Mouse (Mus musculus) layer of hippocampus, adult 9-11 months (tissue): ENCODE data around the gene Slc27a5.
A peak's percentile ranks its signal among the peaks of the same experiment; 100 is the strongest.

Experiments used
- DNase-seq: peaks from one replicate; pipeline ENCODE4 v3.0.0; 2022

Gene Slc27a5

GRCm38 (mm10) chr7:12998053-12998452, at the start of gene Slc27a5:
Slc27a5 (minus strand) TSS chr7:12998192.
- no peak for DNase-seq

DNA sequence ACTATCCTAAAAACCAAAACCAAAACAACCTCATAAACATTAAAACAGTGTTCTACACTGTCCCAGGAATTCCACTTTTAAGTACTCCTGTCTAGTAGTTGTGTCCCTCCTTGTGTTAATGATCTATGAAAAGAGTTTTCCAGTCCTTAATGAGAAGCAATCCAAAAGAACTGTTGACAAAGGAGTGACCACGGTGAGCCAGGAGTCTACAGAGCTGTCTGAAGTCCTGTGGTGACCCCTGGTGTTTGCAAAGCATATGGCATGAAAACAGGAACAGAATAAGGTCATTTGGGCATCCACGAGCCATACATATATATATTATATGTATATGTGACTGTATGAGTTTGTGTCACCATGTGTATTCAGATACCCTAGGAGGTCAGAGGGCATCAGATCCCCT, 48.1 kb upstream of the Slc27a5 start:
- DNase-seq, result peak; percentile 37

DNA sequence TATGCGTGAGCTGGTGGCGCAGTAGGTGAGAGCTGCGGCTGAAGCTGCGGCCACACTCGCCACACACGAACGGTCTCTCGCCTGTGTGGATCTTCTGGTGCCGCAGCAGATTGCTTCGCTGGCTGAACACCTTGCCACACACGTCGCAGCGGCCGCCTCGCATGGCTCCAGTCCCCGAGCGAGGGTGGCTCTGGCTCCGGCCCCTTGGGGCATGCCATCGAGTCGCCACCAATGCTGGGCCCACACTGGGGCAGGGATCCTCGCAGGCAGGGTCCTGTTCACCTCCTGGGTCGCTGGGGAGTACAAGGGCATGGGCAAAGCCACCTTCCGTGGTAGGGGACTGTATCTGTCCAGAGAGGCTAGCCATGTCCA, 46.2 kb upstream of the Slc27a5 start:
- peak; percentile 11 for DNase-seq

- DNase-seq, result peak; percentile 42
Observed at GRCm38 (mm10) chr7:13043445-13044253, 45.7 kb upstream of the Slc27a5 start.

DNA sequence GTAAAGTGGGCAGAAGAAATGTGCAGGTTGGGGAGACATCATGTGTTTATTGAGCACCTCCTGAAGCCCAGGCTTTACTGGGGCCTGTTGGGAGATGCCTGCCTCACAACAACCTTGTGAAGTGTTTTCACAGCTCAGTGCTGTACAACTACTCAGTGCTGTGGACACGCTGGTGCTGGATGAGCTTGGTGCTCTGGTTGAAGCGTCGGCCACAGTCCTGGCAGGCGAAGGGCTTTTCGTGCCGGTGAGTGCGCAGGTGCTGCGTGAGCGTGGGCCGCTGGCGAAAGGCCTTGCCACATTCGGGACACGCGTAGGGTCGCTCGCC, 45.1 kb upstream of the Slc27a5 start:
- DNase-seq, result no peak

GRCm38 (mm10) chr7:13042511-13042910, 44.5 kb upstream of the Slc27a5 start:
- no peak for DNase-seq

DNA sequence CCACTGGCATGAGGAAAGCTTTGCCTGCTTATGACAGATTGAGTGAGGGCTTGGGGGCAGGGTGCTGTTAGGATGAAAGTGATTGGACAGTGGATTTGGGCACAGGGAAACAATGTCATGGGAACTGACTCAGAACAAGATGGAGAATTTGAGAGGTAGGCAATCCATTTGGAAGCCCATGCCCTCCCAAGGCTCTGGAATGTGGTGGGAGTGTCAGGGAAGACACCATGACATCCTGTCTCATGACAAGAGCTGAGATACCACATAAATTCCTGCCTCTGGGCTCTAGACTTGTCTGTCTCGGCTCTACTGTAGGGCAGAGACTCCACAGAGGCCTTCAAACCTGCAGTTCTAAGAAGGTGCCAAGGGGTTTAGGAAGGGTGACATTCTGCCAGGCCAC, 43.3 kb upstream of the Slc27a5 start:
- no peak for DNase-seq

DNA sequence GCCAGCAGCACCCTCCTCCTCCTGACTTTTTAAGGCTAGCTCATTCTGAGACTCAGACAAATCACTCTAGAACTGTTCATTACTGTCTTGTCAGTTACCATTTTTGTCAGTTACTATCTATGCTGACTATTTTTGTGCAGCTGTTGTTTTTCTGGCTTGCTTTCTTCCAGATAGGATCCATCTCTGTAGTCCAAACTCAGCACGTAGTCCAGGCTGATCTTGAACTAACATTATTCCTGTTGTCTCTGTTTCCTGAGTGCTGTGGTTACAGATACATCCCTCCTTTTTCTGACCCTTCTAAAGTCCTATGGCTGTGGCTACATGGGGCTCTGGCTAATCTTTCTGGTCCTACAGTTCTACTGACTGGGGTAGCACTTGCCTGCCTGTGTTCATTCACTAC, 41.2 kb upstream of the Slc27a5 start:
- DNase-seq, result no peak

DNA sequence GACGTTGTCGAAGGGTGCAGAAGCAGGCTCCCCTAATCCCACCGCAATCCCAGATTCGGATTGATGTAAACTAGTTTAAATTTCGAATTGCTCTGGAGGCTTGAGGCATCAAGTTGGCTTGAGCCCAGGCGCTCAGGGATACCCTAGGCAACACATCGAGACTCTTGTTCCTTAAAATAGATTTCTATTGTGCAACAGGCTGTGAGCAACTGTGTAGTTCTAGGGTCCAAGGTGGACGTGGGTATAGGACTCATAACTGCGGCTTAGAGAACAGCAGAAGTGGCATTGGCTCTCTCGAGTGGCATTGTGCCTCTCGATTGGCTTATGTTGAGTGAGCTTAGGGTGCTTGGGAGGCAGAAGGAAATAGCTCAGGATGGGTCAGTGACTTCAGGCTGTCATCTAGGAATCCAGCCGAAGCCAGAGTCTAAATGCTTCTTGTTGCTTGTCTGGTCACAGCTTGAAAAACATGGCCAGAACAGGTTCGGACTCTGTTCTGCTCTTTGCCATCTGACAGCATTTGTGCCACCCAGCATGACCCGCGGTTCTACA, 40.7 kb upstream of the Slc27a5 start:
- DNase-seq, result no peak

DNA sequence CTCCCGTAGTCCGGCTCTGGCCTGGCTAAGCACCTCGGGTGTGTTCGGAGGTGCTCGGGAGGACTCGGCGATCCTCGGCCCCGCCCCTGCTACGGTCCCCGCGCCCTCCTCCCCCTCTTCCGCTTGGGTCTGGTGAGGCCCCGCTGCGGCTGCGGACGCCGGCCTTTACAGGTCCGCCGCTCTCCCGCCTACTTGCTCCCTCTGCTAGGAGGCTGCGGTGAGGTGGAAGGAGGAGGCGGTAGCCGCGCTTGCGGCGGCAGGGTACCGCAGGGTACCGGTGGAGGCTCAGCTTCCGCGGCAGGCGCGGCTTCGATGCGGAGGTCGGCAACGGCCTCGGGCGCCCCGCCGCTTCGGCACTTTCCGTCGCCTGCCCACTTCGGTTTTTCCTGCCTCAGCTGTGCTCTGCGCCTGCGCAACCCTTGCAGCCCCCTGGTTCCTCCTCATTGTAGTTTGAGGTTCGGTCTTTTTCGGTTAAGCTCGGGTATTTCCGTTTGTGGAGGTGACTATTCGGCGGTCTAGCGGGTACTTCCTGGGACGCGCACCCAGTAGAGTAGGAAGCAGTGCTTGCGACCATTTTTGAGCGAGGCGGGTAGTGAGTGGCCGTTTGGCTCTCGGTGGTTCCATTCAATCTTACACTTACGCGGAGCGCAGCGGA, 40.0 kb upstream of the Slc27a5 start, which contains the start of gene Ube2m:
Ube2m (minus strand) TSS at position 375 of the 655 bp plus-strand sequence.
- DNase-seq, result peak; percentile 99

- DNase-seq, result no peak
Observed at GRCm38 (mm10) chr7:13037366-13037765, 39.4 kb upstream of the Slc27a5 start.

DNA sequence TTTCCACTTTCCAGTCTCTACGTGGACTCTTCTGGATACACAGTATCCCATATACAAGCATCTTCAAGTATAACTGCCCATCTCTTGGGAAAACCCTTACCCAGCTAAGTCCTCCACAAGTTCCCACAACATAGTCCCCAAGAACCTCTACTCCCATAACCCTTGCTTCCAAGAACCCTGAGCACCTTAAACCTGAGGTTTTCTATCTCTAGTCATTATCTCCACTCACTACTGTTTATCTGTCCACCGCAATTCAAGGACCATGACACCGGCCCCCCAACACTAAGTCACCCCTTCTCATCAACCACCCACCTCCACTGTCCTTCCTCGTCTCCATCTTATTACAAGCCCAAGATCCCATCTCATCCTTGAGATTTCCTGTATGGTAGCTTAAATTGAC, 38.8 kb upstream of the Slc27a5 start:
- DNase-seq, result peak; percentile 12

DNA sequence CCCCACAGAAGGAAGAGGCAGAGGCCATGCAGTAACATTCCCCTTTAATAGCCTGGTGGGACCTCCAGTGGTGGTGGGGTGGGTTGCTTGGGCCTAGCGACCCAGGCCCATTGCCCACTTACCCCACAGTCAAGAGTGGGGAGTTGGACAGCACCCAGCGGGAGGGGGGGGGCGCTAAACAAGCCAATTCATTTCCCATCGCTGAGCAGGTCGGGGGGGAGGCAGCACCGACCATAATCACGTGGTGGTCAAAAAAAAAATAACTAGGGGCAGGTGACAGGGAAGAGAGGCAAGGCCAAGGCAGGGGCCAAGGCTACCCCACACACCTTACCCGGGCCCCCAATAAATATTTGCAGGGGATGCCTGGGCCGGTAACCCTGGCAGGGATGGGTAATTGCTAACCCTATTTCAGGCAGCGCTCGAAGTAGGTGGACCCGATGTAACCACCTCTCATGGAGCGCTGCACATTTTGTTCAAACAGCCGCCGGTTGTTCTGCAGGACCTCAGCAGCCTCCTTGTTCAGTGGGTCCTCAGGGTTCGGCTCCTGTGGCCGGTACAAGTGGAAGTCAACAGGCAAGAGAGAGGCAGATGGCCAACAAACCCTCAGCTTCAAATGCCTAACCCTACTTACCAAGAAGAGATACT, 37.3 kb upstream of the Slc27a5 start:
- DNase-seq, result peak; percentile 37

DNA sequence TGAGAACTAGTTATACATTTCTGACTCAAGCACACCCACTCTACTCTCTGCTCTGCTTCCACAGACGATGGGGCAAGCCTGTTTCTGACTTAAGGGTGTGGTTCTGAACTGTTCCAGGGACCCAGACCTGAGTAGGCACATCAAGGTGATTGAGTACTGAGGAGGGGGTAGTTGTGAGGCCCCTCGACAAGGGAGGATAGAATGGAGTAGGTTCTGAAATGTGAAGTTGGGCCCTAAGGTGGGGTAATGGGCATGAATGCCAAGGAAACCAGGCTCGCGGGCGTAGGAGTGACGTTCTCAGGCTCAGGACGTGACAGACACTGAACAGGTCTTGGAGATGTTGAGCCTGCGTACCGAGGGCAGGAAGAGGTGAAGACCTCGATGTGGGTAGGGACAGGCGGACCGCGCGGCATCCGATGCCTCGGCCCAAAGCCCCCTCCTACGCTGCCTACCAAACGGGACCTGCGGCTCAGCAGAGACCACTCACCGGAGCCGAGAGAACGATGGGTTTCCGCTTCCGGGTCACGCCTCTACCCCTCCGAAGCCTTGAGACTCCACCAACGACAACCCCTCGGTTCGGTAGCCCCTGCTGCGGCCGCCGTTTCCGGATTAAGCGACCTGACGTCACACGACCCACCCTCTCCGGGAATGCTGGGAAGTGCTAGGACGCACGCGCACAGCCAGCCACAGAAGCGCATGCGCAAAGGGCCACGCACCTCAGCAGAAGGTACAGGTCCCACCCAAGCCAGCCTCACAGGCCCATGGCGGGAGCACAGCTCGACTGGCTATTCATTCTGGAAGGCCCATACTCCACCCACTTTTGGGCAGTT, 36.4 kb upstream of the Slc27a5 start, which contains the start of gene Chmp2a:
Chmp2a (minus strand) TSS at position 660 of the 830 bp plus-strand sequence.
- peak; percentile 98 for DNase-seq

- no peak for DNase-seq
Observed at GRCm38 (mm10) chr7:13033451-13034147, 35.6 kb upstream of the Slc27a5 start.

- no peak for DNase-seq
Observed at GRCm38 (mm10) chr7:13032541-13032940, 34.5 kb upstream of the Slc27a5 start.

- DNase-seq, result no peak
Observed at GRCm38 (mm10) chr7:13031983-13032382, 34.0 kb upstream of the Slc27a5 start.

GRCm38 (mm10) chr7:13031069-13031468, 33.1 kb upstream of the Slc27a5 start:
- DNase-seq, result no peak

DNA sequence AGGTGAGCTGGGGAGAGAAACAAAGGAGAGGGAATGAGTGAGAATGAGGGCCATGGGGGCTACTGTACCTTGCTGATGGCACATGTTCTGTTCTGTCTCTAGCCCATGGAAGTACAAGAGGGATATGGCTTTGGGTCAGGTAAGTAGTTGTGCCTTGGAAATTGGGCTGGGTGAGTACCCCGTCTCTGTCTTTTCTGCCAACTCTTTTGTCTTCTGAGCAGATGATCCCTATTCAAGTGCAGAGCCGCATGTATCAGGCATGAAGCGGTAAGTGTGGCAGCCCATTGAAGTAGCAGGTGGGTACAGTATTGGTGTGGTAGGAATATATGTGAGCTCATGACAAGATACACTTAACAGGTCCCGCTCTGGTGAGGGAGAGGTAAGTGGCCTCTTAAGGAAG, 31.0 kb upstream of the Slc27a5 start:
- DNase-seq, result no peak

- DNase-seq, result no peak
Observed at GRCm38 (mm10) chr7:13025511-13026112, 27.6 kb upstream of the Slc27a5 start.

DNA sequence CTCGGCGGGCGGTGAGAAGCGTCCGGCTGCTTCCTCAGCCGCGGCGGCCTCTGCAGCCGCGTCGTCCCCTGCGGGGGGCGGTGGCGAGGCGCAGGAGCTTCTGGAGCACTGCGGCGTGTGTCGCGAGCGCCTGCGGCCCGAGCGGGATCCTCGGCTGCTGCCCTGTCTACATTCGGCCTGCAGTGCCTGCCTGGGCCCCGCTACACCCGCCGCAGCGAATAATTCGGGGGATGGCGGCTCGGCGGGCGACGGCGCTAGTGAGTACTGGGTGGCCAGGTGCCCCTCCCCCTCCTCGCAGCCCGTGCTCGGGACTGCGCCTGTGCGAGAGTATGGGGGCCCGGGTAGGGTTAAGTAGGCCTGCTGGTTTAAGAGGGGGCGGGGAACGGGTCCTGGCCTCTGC, 26.8 kb upstream of the Slc27a5 start:
- peak; percentile 87 for DNase-seq
